Mouse (Mus musculus): ENCODE measurements around the gene Rsph3b. TPM values are rescaled to one million over a fixed set of nuclear protein-coding genes. Genes with fewer than 3 reads are reported as not detected.
A peak's percentile ranks its signal among the peaks of the same experiment; 100 is the strongest.
"Not testable (repeated sequence)": the region's sequence is repeated elsewhere in the genome, so short reads cannot be mapped to it uniquely, and the experiment has no call there.

Rsph3b gene
- total and polyA plus RNA-seq, 3 experiments, result 6.8 to 14.7 TPM; not detected in 1

DNA sequence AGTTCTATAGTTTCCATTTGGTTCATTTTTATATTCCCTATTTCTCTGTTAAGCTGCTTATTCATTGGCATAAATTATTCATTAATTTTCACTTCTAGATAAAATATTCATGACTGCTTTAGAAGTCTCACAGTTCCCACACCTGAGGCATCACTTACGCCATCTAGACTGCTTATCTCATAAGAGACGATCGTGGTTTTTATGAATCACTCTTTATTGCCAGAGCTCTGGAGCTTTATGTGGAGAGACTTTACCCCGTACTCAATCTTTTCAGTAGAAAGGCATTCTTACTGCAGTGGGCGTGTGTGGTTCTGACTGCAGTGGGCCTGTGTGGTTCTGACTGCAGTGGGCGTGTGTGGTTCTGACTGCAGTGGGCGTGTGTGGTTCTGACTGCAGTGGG lies 16.9 kb downstream of the Rsph3b start:
- DNase-seq (ENCODE audit: low read depth, low spot score); H3K4me3 ChIP-seq (ENCODE audit: control insufficient read depth in 1 of 2, insufficient read depth in 1 of 2, low read depth in 2 of 2, low read length in 2 of 2); H3K9ac ChIP-seq (ENCODE audit: control insufficient read depth, low read depth, low read length, poor library complexity, severe bottlenecking); H3K27me3 ChIP-seq (ENCODE audit: control insufficient read depth in 1 of 2, insufficient read depth in 2 of 2, low read length in 2 of 2); H3K36me3 ChIP-seq (ENCODE audit: control insufficient read depth in 1 of 2, insufficient read depth in 2 of 2, low read length in 2 of 2); H3K79me2 ChIP-seq (ENCODE audit: control insufficient read depth, insufficient read depth, low read length, poor library complexity); H3K4me1 ChIP-seq (ENCODE audit: control insufficient read depth in 1 of 2, insufficient read depth in 2 of 2, low read length in 2 of 2); H3K27ac ChIP-seq (ENCODE audit: control insufficient read depth, low read depth, low read length); H3K9me3 ChIP-seq (replicated peaks; ENCODE audit: insufficient read depth, low read length): not testable (repeated sequence)

GRCm38 (mm10) chr17:6920351-6920894 lies 28.1 kb downstream of the Rsph3b start:
- H3K79me2 ChIP-seq (ENCODE audit: control insufficient read depth, insufficient read depth, low read length, poor library complexity); H3K36me3 ChIP-seq (ENCODE audit: control insufficient read depth in 1 of 2, insufficient read depth in 2 of 2, low read length in 2 of 2); H3K27ac ChIP-seq (ENCODE audit: control insufficient read depth, low read depth, low read length); H3K9me3 ChIP-seq (replicated peaks; ENCODE audit: insufficient read depth, low read length); H3K9ac ChIP-seq (ENCODE audit: control insufficient read depth, low read depth, low read length, poor library complexity, severe bottlenecking); H3K4me1 ChIP-seq (ENCODE audit: control insufficient read depth in 1 of 2, insufficient read depth in 2 of 2, low read length in 2 of 2); H3K4me3 ChIP-seq (ENCODE audit: control insufficient read depth in 1 of 2, insufficient read depth in 1 of 2, low read depth in 2 of 2, low read length in 2 of 2); H3K27me3 ChIP-seq (ENCODE audit: control insufficient read depth in 1 of 2, insufficient read depth in 2 of 2, low read length in 2 of 2): not testable (repeated sequence)
- DNase-seq (ENCODE audit: low read depth, low spot score), result peak; percentile 26
- peak; percentile 36 to 56; a peak in 1 of 4 replicates for TF ChIP-seq EP300 (IDR thresholded peaks at IDR 0.05; ENCODE audit: low read depth in 1 of 2, low read length in 2 of 2)
- TF ChIP-seq GATA1 (IDR thresholded peaks at IDR 0.05; ENCODE audit: low read depth, low read length), result peak; percentile 47; the same call in 1 of the 2 replicates
- 0 out of 2 replicates have a peak, but pooled peaks have one; percentile 27 for TF ChIP-seq ETS1 (IDR thresholded peaks at IDR 0.05; ENCODE audit: low read depth, low read length)

- peak overlapping the region; percentile 32; the same call in 1 of the 2 replicates for H3K27ac ChIP-seq (ENCODE audit: control insufficient read depth, low read depth, low read length)
- H3K9ac ChIP-seq (ENCODE audit: control insufficient read depth, low read depth, low read length, poor library complexity, severe bottlenecking); H3K9me3 ChIP-seq (replicated peaks; ENCODE audit: insufficient read depth, low read length); H3K79me2 ChIP-seq (ENCODE audit: control insufficient read depth, insufficient read depth, low read length, poor library complexity); H3K4me3 ChIP-seq (ENCODE audit: control insufficient read depth in 1 of 2, insufficient read depth in 1 of 2, low read depth in 2 of 2, low read length in 2 of 2); H3K36me3 ChIP-seq (ENCODE audit: control insufficient read depth in 1 of 2, insufficient read depth in 2 of 2, low read length in 2 of 2); H3K4me1 ChIP-seq (ENCODE audit: control insufficient read depth in 1 of 2, insufficient read depth in 2 of 2, low read length in 2 of 2); H3K27me3 ChIP-seq (ENCODE audit: control insufficient read depth in 1 of 2, insufficient read depth in 2 of 2, low read length in 2 of 2): not testable (repeated sequence)
- peak; percentile 7 for DNase-seq (ENCODE audit: low read depth, low spot score)
These were observed 29.1 kb downstream of the Rsph3b start for GRCm38 (mm10) chr17:6919388-6919787.

GRCm38 (mm10) chr17:6915282-6915681 lies 33.2 kb downstream of the Rsph3b start:
- not testable (repeated sequence) for H3K36me3 ChIP-seq (ENCODE audit: control insufficient read depth in 1 of 2, insufficient read depth in 2 of 2, low read length in 2 of 2); DNase-seq (ENCODE audit: low read depth, low spot score); H3K27ac ChIP-seq (ENCODE audit: control insufficient read depth, low read depth, low read length); H3K27me3 ChIP-seq (ENCODE audit: control insufficient read depth in 1 of 2, insufficient read depth in 2 of 2, low read length in 2 of 2); H3K4me3 ChIP-seq (ENCODE audit: control insufficient read depth in 1 of 2, insufficient read depth in 1 of 2, low read depth in 2 of 2, low read length in 2 of 2); H3K4me1 ChIP-seq (ENCODE audit: control insufficient read depth in 1 of 2, insufficient read depth in 2 of 2, low read length in 2 of 2); H3K79me2 ChIP-seq (ENCODE audit: control insufficient read depth, insufficient read depth, low read length, poor library complexity); H3K9ac ChIP-seq (ENCODE audit: control insufficient read depth, low read depth, low read length, poor library complexity, severe bottlenecking); H3K9me3 ChIP-seq (replicated peaks; ENCODE audit: insufficient read depth, low read length)

DNA sequence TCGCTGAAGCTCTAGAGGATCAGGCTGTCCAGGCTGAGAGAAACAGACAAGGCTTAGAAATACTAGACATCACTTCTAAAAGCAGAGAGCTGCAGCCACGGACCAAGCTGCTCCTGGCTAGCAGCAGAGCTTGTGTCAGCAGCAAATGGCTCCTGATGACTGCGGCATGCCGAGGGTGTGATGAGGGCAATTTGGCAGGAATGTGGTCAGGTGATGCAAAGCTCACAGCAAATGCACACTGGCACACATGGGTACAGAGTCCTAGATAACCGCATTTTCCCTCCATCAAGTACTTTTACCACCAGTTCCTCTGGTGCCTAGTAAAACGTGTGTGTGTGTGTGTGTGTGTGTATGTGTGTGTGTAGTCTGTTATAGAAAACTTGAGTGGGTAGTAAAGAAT lies 34.4 kb downstream of the Rsph3b start:
- not testable (repeated sequence) for H3K27ac ChIP-seq (ENCODE audit: control insufficient read depth, low read depth, low read length); H3K4me3 ChIP-seq (ENCODE audit: control insufficient read depth in 1 of 2, insufficient read depth in 1 of 2, low read depth in 2 of 2, low read length in 2 of 2); DNase-seq (ENCODE audit: low read depth, low spot score); H3K4me1 ChIP-seq (ENCODE audit: control insufficient read depth in 1 of 2, insufficient read depth in 2 of 2, low read length in 2 of 2); H3K9me3 ChIP-seq (replicated peaks; ENCODE audit: insufficient read depth, low read length); H3K9ac ChIP-seq (ENCODE audit: control insufficient read depth, low read depth, low read length, poor library complexity, severe bottlenecking); H3K79me2 ChIP-seq (ENCODE audit: control insufficient read depth, insufficient read depth, low read length, poor library complexity); H3K27me3 ChIP-seq (ENCODE audit: control insufficient read depth in 1 of 2, insufficient read depth in 2 of 2, low read length in 2 of 2); H3K36me3 ChIP-seq (ENCODE audit: control insufficient read depth in 1 of 2, insufficient read depth in 2 of 2, low read length in 2 of 2)

GRCm38 (mm10) chr17:6900361-6900760 lies 48.1 kb downstream of the Rsph3b start:
- not testable (repeated sequence) for H3K36me3 ChIP-seq (ENCODE audit: control insufficient read depth in 1 of 2, insufficient read depth in 2 of 2, low read length in 2 of 2); H3K9me3 ChIP-seq (replicated peaks; ENCODE audit: insufficient read depth, low read length); H3K4me3 ChIP-seq (ENCODE audit: control insufficient read depth in 1 of 2, insufficient read depth in 1 of 2, low read depth in 2 of 2, low read length in 2 of 2); H3K27me3 ChIP-seq (ENCODE audit: control insufficient read depth in 1 of 2, insufficient read depth in 2 of 2, low read length in 2 of 2); H3K9ac ChIP-seq (ENCODE audit: control insufficient read depth, low read depth, low read length, poor library complexity, severe bottlenecking); DNase-seq (ENCODE audit: low read depth, low spot score); H3K27ac ChIP-seq (ENCODE audit: control insufficient read depth, low read depth, low read length); H3K79me2 ChIP-seq (ENCODE audit: control insufficient read depth, insufficient read depth, low read length, poor library complexity); H3K4me1 ChIP-seq (ENCODE audit: control insufficient read depth in 1 of 2, insufficient read depth in 2 of 2, low read length in 2 of 2)

GRCm38 (mm10) chr17:6897996-6898562 lies 50.4 kb downstream of the Rsph3b start:
- not testable (repeated sequence) for H3K36me3 ChIP-seq (ENCODE audit: control insufficient read depth in 1 of 2, insufficient read depth in 2 of 2, low read length in 2 of 2); H3K9ac ChIP-seq (ENCODE audit: control insufficient read depth, low read depth, low read length, poor library complexity, severe bottlenecking); H3K4me3 ChIP-seq (ENCODE audit: control insufficient read depth in 1 of 2, insufficient read depth in 1 of 2, low read depth in 2 of 2, low read length in 2 of 2); H3K9me3 ChIP-seq (replicated peaks; ENCODE audit: insufficient read depth, low read length); H3K27me3 ChIP-seq (ENCODE audit: control insufficient read depth in 1 of 2, insufficient read depth in 2 of 2, low read length in 2 of 2); H3K79me2 ChIP-seq (ENCODE audit: control insufficient read depth, insufficient read depth, low read length, poor library complexity); H3K4me1 ChIP-seq (ENCODE audit: control insufficient read depth in 1 of 2, insufficient read depth in 2 of 2, low read length in 2 of 2); H3K27ac ChIP-seq (ENCODE audit: control insufficient read depth, low read depth, low read length); DNase-seq (ENCODE audit: low read depth, low spot score)
